ENCODE assay signal across 16 mouse cellular contexts in the genomic region with DNA sequence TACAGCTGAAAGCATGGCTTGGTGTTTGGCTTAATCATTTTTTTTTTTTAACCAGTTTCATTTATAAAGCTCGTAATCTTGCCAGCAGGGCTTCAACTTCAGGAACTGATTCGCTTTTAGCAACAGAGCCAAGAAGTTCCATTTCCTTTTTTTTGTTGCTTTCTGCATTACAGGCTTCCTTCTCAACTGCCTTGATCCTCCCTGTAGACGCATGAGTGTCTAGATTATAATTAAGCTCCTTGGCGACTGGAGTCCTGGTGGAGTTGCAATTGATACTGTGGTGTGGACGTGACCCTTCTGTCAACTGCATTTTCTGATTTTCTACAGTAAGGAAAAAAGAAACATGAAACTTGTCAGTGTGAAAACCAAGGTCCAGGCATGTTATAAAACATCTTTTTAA.
"Had no signal": no experiment of that assay in that cellular context is flagged by ENCODE, and none has a peak within 500 bp of the region (broad histone marks: within the 10 kb centered on the region; RNA-seq: fewer than 3 reads in every experiment).

No protein-coding gene starts in this region.

- DNase-seq: kidney, adult 18-20 months; kidney, postnatal 4 days; liver, embryonic 13.5 days; liver, postnatal 0 days; lung, postnatal 36 days; right cerebral cortex, postnatal 14 days; thymus, adult 2 months; thymus, postnatal 25 days had no signal

- H3K9me3 ChIP-seq: intestine, embryonic 15.5 days; kidney, embryonic 15.5 days; limb, embryonic 13.5 days; liver, embryonic 13.5 days; megakaryocyte, embryonic 14.5 days; midbrain, embryonic 15.5 days; stomach, embryonic 15.5 days had no signal

- H3K27me3 ChIP-seq: intestine, embryonic 15.5 days; kidney, embryonic 15.5 days; limb, embryonic 13.5 days; liver, embryonic 13.5 days; megakaryocyte, embryonic 14.5 days; midbrain, embryonic 15.5 days; stomach, embryonic 15.5 days had no signal

- H3K27ac ChIP-seq: intestine, embryonic 15.5 days; kidney, embryonic 15.5 days; layer of hippocampus, adult 2 months; limb, embryonic 13.5 days; liver, embryonic 13.5 days; midbrain, embryonic 15.5 days; stomach, embryonic 15.5 days had no signal

- H3K9ac ChIP-seq: intestine, embryonic 15.5 days; kidney, embryonic 15.5 days; limb, embryonic 13.5 days; liver, embryonic 13.5 days; liver, postnatal 0 days; midbrain, embryonic 15.5 days; stomach, embryonic 15.5 days had no signal

- H3K36me3 ChIP-seq: intestine, embryonic 15.5 days; kidney, embryonic 15.5 days; limb, embryonic 13.5 days; liver, embryonic 13.5 days; midbrain, embryonic 15.5 days; stomach, embryonic 15.5 days had no signal

- H3K4me1 ChIP-seq: intestine, embryonic 15.5 days; limb, embryonic 13.5 days; liver, embryonic 13.5 days; midbrain, embryonic 15.5 days; stomach, embryonic 15.5 days had no signal

- H3K4me2 ChIP-seq: intestine, embryonic 15.5 days; kidney, embryonic 15.5 days; limb, embryonic 13.5 days; liver, embryonic 13.5 days; midbrain, embryonic 11.5 days; midbrain, embryonic 15.5 days; stomach, embryonic 15.5 days had no signal

- H3K4me3 ChIP-seq: intestine, embryonic 15.5 days; kidney, embryonic 15.5 days; layer of hippocampus, adult 2 months; limb, embryonic 13.5 days; liver, embryonic 13.5 days; megakaryocyte, embryonic 14.5 days; midbrain, embryonic 15.5 days; stomach, embryonic 15.5 days had no signal

- ATAC-seq: intestine, embryonic 15.5 days; liver, postnatal 0 days; midbrain, embryonic 15.5 days had no signal
